Mouse (Mus musculus): ENCODE measurements around the gene Arf5. TPM values are rescaled to one million over a fixed set of nuclear protein-coding genes. Genes with fewer than 3 reads are reported as not detected.

The Arf5 gene
- total RNA-seq, 2 experiments from 2014 or later: 391 to 393 TPM

Other genes with a start within 250 kb of the Arf5 start
- gene Zfp800, start 25.6 kb upstream of the Arf5 start, total RNA-seq (2021): 10 to 100 TPM; 16.8 to 17.6 TPM
- gene Fscn3, start 4.2 kb downstream of the Arf5 start, total RNA-seq (2021): not detected
- gene Gcc1, start 4.8 kb downstream of the Arf5 start, total RNA-seq (2021): 10 to 100 TPM; 16.4 to 16.9 TPM
- gene Pax4, start 25.8 kb downstream of the Arf5 start, total RNA-seq (2021): not detected
- 100 to 1,000 TPM; 126 TPM for gene Snd1, start 51.6 kb downstream of the Arf5 start, total RNA-seq (2021)